Mouse (Mus musculus) embryonic facial prominence, embryonic 15.5 days (tissue): ENCODE results near the gene Ahnak. TPM values are rescaled to one million over a fixed set of nuclear protein-coding genes. Genes with fewer than 3 reads are reported as not detected.
"Not testable (repeated sequence)": the region's sequence is repeated elsewhere in the genome, so short reads cannot be mapped to it uniquely, and the experiment has no call there.

ENCODE experiments used
- ATAC-seq: fragments of 200-750 bp; cut with Nextera tagmentation; 2 replicates; pipeline ENCODE4 v1.8.0; 2017; ENCODE audit warnings: low read depth, moderate TSS enrichment; ENCODE audit not compliant: insufficient number of reproducible peaks, low FRiP score, low TSS enrichment
- H3K27ac ChIP-seq: fragments of 300-500 bp; sonication (generic); replicated peaks from 2 replicates; pipeline ENCODE4 v1.5.1; 2015; ENCODE audit warnings: mild to moderate bottlenecking, inconsistent platforms
- H3K27me3 ChIP-seq: fragments of 300-500 bp; sonication (generic); 2 replicates; pipeline ENCODE4 v1.6.1; 2015; ENCODE audit warnings: inconsistent platforms
- H3K36me3 ChIP-seq: fragments of 300-500 bp; sonication (generic); 2 replicates; pipeline ENCODE4 v1.6.1; 2015; ENCODE audit warnings: mild to moderate bottlenecking, inconsistent platforms
- H3K4me1 ChIP-seq: fragments of 300-500 bp; sonication (generic); 2 replicates; pipeline ENCODE4 v1.6.1; 2015; ENCODE audit warnings: inconsistent platforms
- H3K4me2 ChIP-seq: fragments of 300-500 bp; sonication (generic); replicated peaks from 2 replicates; pipeline ENCODE4 v1.6.1; 2015; ENCODE audit warnings: mild to moderate bottlenecking, inconsistent platforms
- H3K4me3 ChIP-seq: fragments of 300-500 bp; sonication (generic); replicated peaks from 2 replicates; pipeline ENCODE4 v1.5.1; 2015; ENCODE audit warnings: mild to moderate bottlenecking, inconsistent platforms
- H3K9ac ChIP-seq: fragments of 300-500 bp; sonication (generic); 2 replicates; pipeline ENCODE4 v1.6.1; 2015; ENCODE audit warnings: inconsistent platforms
- H3K9me3 ChIP-seq: fragments of 300-500 bp; sonication (generic); replicated peaks from 2 replicates; pipeline ENCODE4 v1.6.1; 2016; ENCODE audit warnings: inconsistent platforms
- WGBS: fragments of 180-500 bp; shearing (Covaris S2); methylation state at CpG from one replicate; pipeline ENCODE4 v1.1.7; 2015; 5-methylcytosine and 5-hydroxymethylcytosine counted together
- polyA plus RNA-seq: library from polyadenylated mRNA; unstranded; fragments of >200 nt; fragmentation: Nextera tagmentation; extraction: Ambion mirVana; gene quantifications from 2 replicates; pipeline ENCODE4 v1.2.1, GENCODE M21; 2015

Ahnak gene
- polyA plus RNA-seq, 1 experiment from 2014 or later: 71.9 TPM

DNA sequence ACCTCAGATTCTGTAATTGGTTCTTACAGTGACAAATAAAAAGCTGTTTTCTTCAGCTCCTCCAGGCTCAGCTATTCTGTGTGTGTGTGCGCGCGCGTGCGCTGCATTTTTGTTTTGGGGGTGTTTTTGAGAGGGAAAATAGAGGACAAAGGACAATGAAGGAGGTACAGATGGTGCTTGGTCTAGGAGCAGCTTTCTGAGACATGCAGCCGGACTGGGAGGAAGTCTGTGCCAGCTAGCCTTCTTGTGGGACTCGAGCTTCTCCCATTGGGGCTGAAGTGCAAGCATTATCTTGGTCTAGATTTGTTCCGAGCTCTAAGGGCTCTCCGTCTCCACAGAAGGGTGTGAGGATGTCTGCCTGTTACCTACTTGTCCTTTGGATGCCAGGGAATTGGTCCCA is 36.8 kb upstream of the Ahnak start:
- no peak overlapping the region for H3K4me3 ChIP-seq
- ATAC-seq: no peak
- 91% methylated on average over 9 of the region's 9 CpGs for WGBS
- 0 out of 2 replicates have a peak overlapping the region, but pooled peaks have one; percentile 21 for H3K9ac ChIP-seq
- no peaks in the 10 kb centered on the region for H3K27me3 ChIP-seq
- no peaks in the 10 kb centered on the region for H3K9me3 ChIP-seq
- peaks cover 64% of the 10 kb centered on the region for H3K36me3 ChIP-seq
- H3K4me1 ChIP-seq: peaks cover 33% of the 10 kb centered on the region
- no peak overlapping the region for H3K4me2 ChIP-seq
- H3K27ac ChIP-seq: peak overlapping the region; percentile 84; the same call in 1 of the 2 replicates

DNA sequence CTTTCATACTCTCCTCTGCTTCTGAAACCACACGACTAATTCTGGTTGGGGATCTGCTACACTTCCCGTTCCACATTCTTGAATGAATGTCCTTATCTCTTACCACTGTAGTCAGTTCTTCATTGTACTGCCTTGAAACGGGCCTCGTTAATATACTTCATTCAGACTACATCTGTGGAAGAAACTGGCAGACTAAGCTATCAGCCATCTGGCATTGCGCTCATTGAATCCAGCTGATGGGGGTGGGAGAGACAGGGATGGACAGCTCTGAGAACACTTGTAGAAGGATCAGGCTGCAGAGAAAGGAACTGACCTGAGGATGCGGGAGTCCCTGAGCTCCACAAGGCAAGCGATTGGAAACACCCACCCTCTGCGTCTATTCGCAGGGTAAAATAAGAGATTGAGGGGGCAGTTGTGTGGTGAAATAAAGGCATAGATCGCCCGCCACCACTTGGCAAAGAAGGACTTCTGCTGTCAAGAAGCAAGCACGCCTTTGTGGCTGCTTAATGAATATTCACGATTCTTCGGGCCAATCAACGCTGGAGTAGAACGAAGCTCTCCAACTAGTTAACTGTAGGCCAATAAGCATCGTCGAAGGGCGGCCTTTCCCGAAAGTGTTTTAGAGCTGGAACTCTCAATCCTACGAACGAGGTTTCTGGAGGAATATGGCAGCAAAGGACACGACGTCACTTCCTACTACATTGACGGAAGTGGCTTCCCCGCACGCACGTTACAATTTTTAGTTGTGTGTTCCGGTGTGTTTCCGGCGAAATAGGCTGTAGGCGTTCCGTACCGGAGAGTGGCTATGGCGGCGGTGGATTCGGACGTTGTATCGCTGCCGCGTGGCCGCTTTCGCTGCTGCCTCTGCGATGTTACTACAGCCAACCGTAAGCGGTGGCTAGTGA is 35.7 kb upstream of the Ahnak start, which contains the start of gene Tut1:
Tut1 (plus strand) TSS at position 713 of the 905 bp plus-strand sequence.
- H3K4me3 ChIP-seq: peak within 1 kb of the TSS; percentile 91
- H3K36me3 ChIP-seq: peaks cover 60% of the 10 kb centered on the region
- peak within 1 kb of the TSS; percentile 79 for H3K4me2 ChIP-seq
- 2% methylated on average over 46 of the region's 46 CpGs for WGBS
- peaks cover 33% of the 10 kb centered on the region for H3K4me1 ChIP-seq
- no peaks in the 10 kb centered on the region for H3K27me3 ChIP-seq
- ATAC-seq: peak; percentile 94
- H3K27ac ChIP-seq: peak within 1 kb of the TSS; percentile 84
- H3K9ac ChIP-seq: peak within 1 kb of the TSS; percentile 72
- no peaks in the 10 kb centered on the region for H3K9me3 ChIP-seq

DNA sequence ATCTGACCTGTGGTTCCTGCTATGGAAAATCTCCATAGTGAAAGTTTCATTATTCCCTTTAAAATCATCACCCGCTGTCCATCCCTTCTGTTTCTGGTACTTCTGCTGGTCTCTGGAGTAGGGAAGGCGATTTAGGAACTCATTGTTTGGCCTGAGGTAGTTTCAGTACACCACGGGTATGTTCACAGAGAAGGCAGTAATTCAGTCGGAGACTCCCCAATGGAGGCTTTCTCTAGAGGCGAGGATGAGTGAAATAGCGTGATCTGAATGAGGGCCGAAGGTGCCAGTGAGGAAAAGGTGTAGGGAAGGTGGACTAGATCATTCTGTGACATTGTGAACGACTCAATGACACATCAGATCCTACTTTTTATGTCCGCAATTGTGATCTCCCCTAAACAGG is 34.9 kb upstream of the Ahnak start:
- H3K9ac ChIP-seq: peak overlapping the region; percentile 72
- H3K27me3 ChIP-seq: no peaks in the 10 kb centered on the region
- peaks cover 59% of the 10 kb centered on the region for H3K36me3 ChIP-seq
- H3K27ac ChIP-seq: peak overlapping the region; percentile 84
- H3K4me2 ChIP-seq: peak overlapping the region; percentile 79
- H3K9me3 ChIP-seq: no peaks in the 10 kb centered on the region
- ATAC-seq: no peak
- peaks cover 33% of the 10 kb centered on the region for H3K4me1 ChIP-seq
- peak overlapping the region; percentile 91 for H3K4me3 ChIP-seq
- WGBS: 8% methylated on average over 9 of the region's 9 CpGs

DNA sequence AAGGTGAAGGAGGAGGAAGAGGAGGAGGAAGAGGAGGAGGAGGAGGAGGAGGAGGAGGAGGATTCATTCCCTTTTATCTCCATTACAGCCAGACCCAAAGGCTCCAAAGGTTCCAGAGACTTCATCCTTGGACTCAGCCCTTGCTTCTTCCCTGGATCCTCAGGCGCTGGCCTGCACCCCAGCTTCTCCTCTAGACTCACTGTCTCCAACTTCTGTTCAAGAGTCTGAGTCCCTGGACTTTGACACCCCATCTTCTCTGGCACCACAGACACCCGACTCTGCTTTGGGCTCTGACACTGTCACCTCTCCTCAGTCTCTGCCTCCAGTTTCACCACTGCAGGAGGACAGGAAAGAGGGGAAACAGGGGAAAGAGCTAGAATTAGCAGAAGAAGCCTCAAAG is 26.8 kb upstream of the Ahnak start:
- H3K27me3 ChIP-seq: no peaks in the 10 kb centered on the region
- ATAC-seq: no peak
- 84% methylated on average over 2 of the region's 2 CpGs for WGBS
- no peak overlapping the region for H3K9ac ChIP-seq
- peaks cover 81% of the 10 kb centered on the region for H3K36me3 ChIP-seq
- no peak overlapping the region for H3K4me2 ChIP-seq
- no peak overlapping the region for H3K27ac ChIP-seq
- H3K9me3 ChIP-seq: no peaks in the 10 kb centered on the region
- peaks cover 16% of the 10 kb centered on the region for H3K4me1 ChIP-seq
- H3K4me3 ChIP-seq: no peak overlapping the region

DNA sequence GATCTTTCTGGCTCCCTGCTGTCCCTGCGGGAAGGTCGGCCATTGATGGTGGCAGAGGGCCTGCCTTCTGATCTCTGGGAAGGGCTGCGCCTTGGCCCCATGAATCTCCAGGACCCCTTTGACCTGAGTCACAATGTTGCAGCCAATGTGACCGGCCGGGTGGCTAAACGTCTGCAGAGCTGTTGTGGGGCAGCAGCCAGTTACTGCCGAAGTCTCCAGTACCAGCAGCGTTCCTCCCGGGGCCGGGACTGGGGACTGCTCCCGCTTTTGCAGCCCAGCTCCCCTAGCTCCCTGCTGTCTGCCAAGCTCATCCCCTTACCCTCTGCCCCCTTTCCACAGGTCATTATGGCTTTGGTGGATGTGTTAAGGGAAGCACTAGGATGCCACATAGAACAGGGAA is 24.0 kb upstream of the Ahnak start:
- Histone ChIP-seq H3K27ac (peak overlapping the region; percentile 98; the same call in 1 of the 2 replicates), H3K4me3 (no peak overlapping the region), H3K4me2 (peak overlapping the region; percentile 59; the same call in 1 of the 2 replicates), H3K27me3 (no peaks in the 10 kb centered on the region), H3K4me1 (peaks cover 22% of the 10 kb centered on the region), H3K9me3 (no peaks in the 10 kb centered on the region), H3K9ac (no peak overlapping the region), H3K36me3 (peaks cover 70% of the 10 kb centered on the region)
- 81% methylated on average over 11 of the region's 11 CpGs for WGBS
- ATAC-seq: no peak

DNA sequence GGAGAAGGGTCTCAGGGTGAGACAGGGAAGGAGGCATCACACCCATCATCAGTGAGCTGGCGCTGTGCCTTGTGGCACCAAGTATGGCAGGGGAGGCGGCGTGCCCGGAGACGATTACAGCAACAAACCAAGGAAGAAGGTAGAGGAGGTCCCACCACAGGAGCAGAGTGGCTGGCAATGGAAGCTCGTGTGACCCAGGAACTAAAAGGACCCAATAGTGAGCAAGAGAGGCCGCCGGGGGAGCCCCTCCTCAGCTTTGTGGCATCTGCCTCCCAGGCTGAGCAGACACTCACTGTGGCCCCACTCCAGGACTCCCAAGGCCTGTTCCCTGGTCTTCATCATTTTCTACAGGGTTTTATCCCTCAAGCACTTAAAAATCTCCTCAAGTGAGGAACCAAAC is 23.3 kb upstream of the Ahnak start:
- WGBS: 62% methylated on average over 8 of the region's 8 CpGs
- Histone ChIP-seq H3K27me3 (no peaks in the 10 kb centered on the region), H3K9me3 (no peaks in the 10 kb centered on the region), H3K27ac (peak overlapping the region; percentile 98), H3K4me1 (peaks cover 22% of the 10 kb centered on the region), H3K4me3 (peak overlapping the region; percentile 79), H3K36me3 (peaks cover 70% of the 10 kb centered on the region), H3K9ac (peak overlapping the region; percentile 65), H3K4me2 (peak overlapping the region; percentile 59)
- no peak for ATAC-seq

DNA sequence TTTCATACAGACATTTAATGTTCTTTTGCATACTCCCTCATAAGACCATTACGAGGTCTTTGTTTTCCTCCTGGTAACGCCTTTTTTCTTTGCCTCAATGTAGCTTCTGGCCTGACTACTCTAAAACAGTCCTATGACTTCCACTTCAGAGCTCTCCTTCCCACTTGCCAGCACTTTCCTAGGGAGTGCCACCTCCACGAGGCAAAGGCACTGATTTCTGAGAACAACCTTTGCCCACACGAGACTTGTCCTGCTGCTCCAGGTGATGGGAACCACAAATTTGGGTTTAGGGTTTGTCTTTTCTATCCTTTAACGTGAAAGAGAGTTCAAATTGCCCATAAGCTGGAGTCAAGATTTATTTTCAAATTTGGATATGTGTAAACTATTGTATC is 22.9 kb upstream of the Ahnak start:
- WGBS: 26% methylated on average over 5 of the region's 5 CpGs

DNA sequence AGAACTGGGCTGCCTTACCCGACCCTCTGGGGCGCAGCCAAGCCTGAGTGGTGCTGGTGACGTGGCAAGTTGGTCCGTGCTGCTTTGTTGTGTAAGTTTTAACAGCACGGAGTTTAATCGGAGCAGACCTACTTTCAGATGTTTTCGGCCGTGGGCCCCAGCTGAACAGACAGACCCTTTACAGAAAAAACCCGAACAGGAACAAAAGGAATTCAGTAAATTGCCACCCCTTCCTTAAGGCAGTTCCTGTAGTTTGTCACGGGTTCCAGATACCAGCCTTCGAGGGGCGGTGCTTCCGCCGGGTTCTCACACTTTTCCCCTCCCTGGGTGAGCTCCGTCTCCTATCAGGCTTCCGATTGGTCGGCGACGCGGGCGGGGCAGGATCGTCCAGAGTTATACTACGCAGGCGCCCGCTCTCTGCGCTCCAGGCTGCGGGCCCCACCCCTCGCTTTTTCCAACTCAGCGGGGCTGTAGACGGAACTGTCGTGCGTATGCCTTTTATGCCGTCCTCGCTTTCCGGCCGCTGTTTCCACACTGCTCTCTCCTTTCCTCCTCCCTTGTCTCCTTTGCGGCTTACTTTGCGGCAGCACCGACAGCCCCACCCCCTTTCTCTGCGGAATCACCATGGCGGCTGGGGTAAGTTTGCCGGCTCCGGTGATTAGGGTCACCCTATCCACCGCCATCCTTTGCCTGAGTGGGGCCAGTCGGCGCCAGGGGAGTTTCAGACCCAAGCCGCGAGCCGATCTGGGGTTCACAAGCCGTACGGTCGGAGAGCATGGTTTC is 22.3 kb upstream of the Ahnak start, which contains the start of gene Eef1g:
Eef1g (plus strand) TSS at position 452 of the 783 bp plus-strand sequence.
- peak; percentile 100 for ATAC-seq
- WGBS: under 1% methylated on average over 52 of the region's 52 CpGs
- Histone ChIP-seq H3K9me3 (no peaks in the 10 kb centered on the region), H3K36me3 (peaks cover 71% of the 10 kb centered on the region), H3K4me3 (peak within 1 kb of the TSS; percentile 79), H3K27ac (peak within 1 kb of the TSS; percentile 98), H3K4me1 (peaks cover 22% of the 10 kb centered on the region), H3K9ac (peak within 1 kb of the TSS; percentile 87), H3K27me3 (no peaks in the 10 kb centered on the region), H3K4me2 (peak within 1 kb of the TSS; percentile 73)

More for the DNA sequence above, 22.9 kb upstream of the Ahnak start:
- H3K9ac ChIP-seq: peak overlapping the region; percentile 65
- peaks cover 71% of the 10 kb centered on the region for H3K36me3 ChIP-seq
- no peak for ATAC-seq
- peak overlapping the region; percentile 59 for H3K4me2 ChIP-seq
- H3K27me3 ChIP-seq: no peaks in the 10 kb centered on the region
- peak overlapping the region; percentile 79 for H3K4me3 ChIP-seq
- peaks cover 22% of the 10 kb centered on the region for H3K4me1 ChIP-seq
- H3K9me3 ChIP-seq: no peaks in the 10 kb centered on the region
- H3K27ac ChIP-seq: peak overlapping the region; percentile 98

DNA sequence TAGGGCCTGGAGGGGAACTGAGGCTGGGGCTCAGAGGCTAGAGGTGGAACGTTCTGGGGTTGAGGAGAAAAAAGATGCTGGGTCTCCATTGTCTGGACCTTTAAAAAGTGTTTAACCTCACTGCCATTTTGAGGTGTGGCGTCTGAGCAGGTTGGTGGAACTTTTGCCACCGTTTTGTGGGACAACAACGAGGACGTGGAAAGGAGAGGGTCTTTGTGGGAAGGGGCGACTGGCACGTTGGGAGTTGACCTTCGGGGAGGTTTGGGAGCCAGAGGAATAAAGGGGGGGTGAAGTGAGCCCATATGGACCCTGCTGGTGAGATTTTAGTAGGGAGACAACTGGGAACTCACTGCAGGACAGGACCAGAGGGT is 21.7 kb upstream of the Ahnak start:
- H3K36me3 ChIP-seq: peaks cover 71% of the 10 kb centered on the region
- H3K9me3 ChIP-seq: no peaks in the 10 kb centered on the region
- H3K9ac ChIP-seq: peak overlapping the region; percentile 87
- peak overlapping the region; percentile 73 for H3K4me2 ChIP-seq
- no peaks in the 10 kb centered on the region for H3K27me3 ChIP-seq
- ATAC-seq: no peak; the same call in 1 of the 2 replicates
- under 1% methylated on average over 8 of the region's 8 CpGs for WGBS
- peaks cover 22% of the 10 kb centered on the region for H3K4me1 ChIP-seq
- peak overlapping the region; percentile 89 for H3K27ac ChIP-seq
- H3K4me3 ChIP-seq: peak overlapping the region; percentile 79

DNA sequence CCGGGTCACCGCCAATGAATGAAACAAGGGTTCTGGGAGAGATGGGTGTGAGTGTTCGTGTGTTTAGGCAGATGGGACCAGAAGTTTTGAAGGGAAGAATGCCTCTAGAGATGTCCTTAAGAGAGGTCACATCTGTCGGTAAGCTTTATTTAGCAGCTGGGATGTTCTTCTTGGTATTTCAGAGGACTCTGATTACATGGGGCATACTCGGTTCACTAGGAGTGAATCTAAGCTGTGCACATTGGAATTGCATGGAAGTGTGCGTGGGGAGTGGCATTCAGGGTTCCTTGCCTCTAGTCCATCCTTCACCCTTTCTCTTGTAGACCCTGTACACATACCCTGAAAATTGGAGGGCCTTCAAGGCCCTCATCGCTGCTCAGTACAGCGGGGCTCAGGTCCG is 21.2 kb upstream of the Ahnak start:
- Histone ChIP-seq H3K4me2 (peak overlapping the region; percentile 73), H3K36me3 (peaks cover 71% of the 10 kb centered on the region), H3K27ac (peak overlapping the region; percentile 89), H3K4me3 (peak overlapping the region; percentile 79), H3K27me3 (no peaks in the 10 kb centered on the region), H3K4me1 (peaks cover 22% of the 10 kb centered on the region), H3K9ac (peak overlapping the region; percentile 87), H3K9me3 (no peaks in the 10 kb centered on the region)
- WGBS: 4% methylated on average over 9 of the region's 9 CpGs
- no peak for ATAC-seq

DNA sequence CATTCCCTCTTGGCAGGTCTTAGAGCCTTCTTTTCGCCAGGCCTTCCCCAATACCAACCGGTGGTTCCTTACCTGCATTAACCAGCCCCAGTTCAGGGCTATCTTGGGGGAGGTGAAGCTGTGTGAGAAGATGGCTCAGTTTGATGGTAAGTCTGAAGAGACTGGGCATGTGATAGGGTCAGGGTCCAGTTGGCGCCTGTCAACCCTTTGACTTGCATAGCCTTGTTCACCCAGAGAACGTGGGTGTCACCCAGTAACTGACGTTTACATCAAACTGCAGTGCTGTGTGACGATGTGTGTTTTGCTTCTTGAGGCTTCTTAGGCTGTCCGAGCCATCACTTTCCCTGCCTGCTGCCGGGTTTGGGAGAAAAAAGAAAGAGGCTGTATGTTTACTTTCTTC is 16.6 kb upstream of the Ahnak start:
- not testable (repeated sequence) for H3K27me3 ChIP-seq, H3K4me3 ChIP-seq, H3K9ac ChIP-seq, H3K9me3 ChIP-seq, H3K27ac ChIP-seq, ATAC-seq, H3K4me2 ChIP-seq
- Histone ChIP-seq H3K4me1 (peaks cover 16% of the 10 kb centered on the region; the same call in 1 of the 2 replicates), H3K36me3 (peaks cover 81% of the 10 kb centered on the region)
- 88% methylated on average over 8 of the region's 8 CpGs for WGBS
